Comparison of ENCODE assay signal across 10 mouse cellular contexts in genomic region chr9:113471781-113472180, GRCm38 (mm10).
DNase-seq lines count a peak whose midpoint lies in the region.
"Had no signal": no experiment of that assay in that cellular context is flagged by ENCODE, and none has a peak within 500 bp of the region (broad histone marks: within the 10 kb centered on the region; RNA-seq: fewer than 3 reads in every experiment).

No protein-coding gene starts in this region.

- intact Hi-C loops in heart, postnatal 25 days (cut with DNase I) = no loop called here

- DNase-seq in heart, adult 8-10 months (ENCODE audit: low spot score) = peak; percentile 17
- no peak for DNase-seq in heart, postnatal 25 days (ENCODE audit: low spot score)
- DNase-seq in fat pad, adult 2 months (ENCODE audit: extremely low read depth, low read depth, low spot score) = peak; percentile 11
- peak; percentile 88 for DNase-seq in layer of hippocampus, adult 9-11 months
- DNase-seq in right cerebral cortex, postnatal 14 days = peak; percentile 51
- no peak for DNase-seq in ovary, postnatal 36 days (ENCODE audit: low spot score)
- DNase-seq in B cell, adult 2 months = no peak
- no peak for DNase-seq in cerebellum, postnatal 14 days
- DNase-seq: kidney, postnatal 36 days; thymus, postnatal 25 days had no signal

Comparison
In these comparisons a context has a peak if more than half of its experiments do, and no peak if none do; other contexts are left out.
1. DNase-seq: peak in heart, adult 8-10 months (single experiment), fat pad, adult 2 months (single experiment), layer of hippocampus, adult 9-11 months (single experiment) and right cerebral cortex, postnatal 14 days (single experiment); none in heart, postnatal 25 days (single experiment), ovary, postnatal 36 days (single experiment), B cell, adult 2 months (0 of 2) and cerebellum, postnatal 14 days (0 of 2).